Mouse (Mus musculus) thymus, adult 2 months (tissue): Measurements from ENCODE around the gene 0610010F05Rik. TPM values are rescaled to one million over a fixed set of nuclear protein-coding genes. Genes with fewer than 3 reads are reported as not detected.
A peak's percentile ranks its signal among the peaks of the same experiment; 100 is the strongest.
"Not testable (repeated sequence)": the region's sequence is repeated elsewhere in the genome, so short reads cannot be mapped to it uniquely, and the experiment has no call there.

Source experiments
- DNase-seq: peaks from one replicate; pipeline ENCODE4 v3.0.0; 2021
- H3K27ac ChIP-seq: fragments of 200-500 bp; 2 replicates; pipeline ENCODE4 v1.5.1; 2012; ENCODE audit warnings: low read length, control low read depth; ENCODE audit not compliant: control insufficient read depth, insufficient read depth
- H3K27me3 ChIP-seq: fragments of 200-500 bp; 2 replicates; pipeline ENCODE4 v1.6.1; 2012; ENCODE audit warnings: mild to moderate bottlenecking, low read length, moderate library complexity, mixed read lengths; ENCODE audit not compliant: control insufficient read depth, insufficient read depth
- H3K36me3 ChIP-seq: fragments of 200-500 bp; 2 replicates; pipeline ENCODE4 v1.6.1; 2012; ENCODE audit warnings: mild to moderate bottlenecking, low read length, moderate library complexity; ENCODE audit not compliant: control insufficient read depth, insufficient read depth
- H3K4me1 ChIP-seq: fragments of 200-500 bp; replicated peaks from 2 replicates; pipeline ENCODE4 v1.6.1; 2012; ENCODE audit warnings: low read length; ENCODE audit not compliant: control insufficient read depth, insufficient read depth
- H3K4me3 ChIP-seq: fragments of 200-500 bp; 2 replicates; pipeline ENCODE4 v1.5.1; 2012; ENCODE audit warnings: mild to moderate bottlenecking, low read length, control low read depth, moderate library complexity; ENCODE audit not compliant: control insufficient read depth, insufficient read depth
- CTCF ChIP-seq: fragments of 200-500 bp; IDR thresholded peaks from 2 replicates; pipeline ENCODE4 v1.5.1; 2012; ENCODE audit warnings: mild to moderate bottlenecking, control low read depth, low read length, moderate library complexity, borderline replicate concordance; ENCODE audit not compliant: control insufficient read depth, poor library complexity, insufficient read depth; ENCODE audit errors: extremely low read depth
- POLR2A ChIP-seq: fragments of 200-500 bp; IDR thresholded peaks from 2 replicates; pipeline ENCODE4 v1.6.1; 2012; ENCODE audit warnings: mild to moderate bottlenecking, low read length, control low read depth, moderate library complexity; ENCODE audit not compliant: control insufficient read depth, poor library complexity, insufficient read depth; ENCODE audit errors: extremely low read depth
- whole genome bisulfite sequencing: fragments of 180-500 bp; shearing (Covaris S2); methylation state at CpG from one replicate; pipeline ENCODE4 v1.1.7; 2018; 5-methylcytosine and 5-hydroxymethylcytosine counted together
- polyA plus RNA-seq: library from polyadenylated mRNA; depleted of rRNA; stranded (reverse); fragments of >200 nt; gene quantifications from 2 replicates; pipeline ENCODE4 v1.2.3, GENCODE M21; 2012

Gene 0610010F05Rik
- polyA plus RNA-seq, 1 experiment = 2.3 TPM

DNA sequence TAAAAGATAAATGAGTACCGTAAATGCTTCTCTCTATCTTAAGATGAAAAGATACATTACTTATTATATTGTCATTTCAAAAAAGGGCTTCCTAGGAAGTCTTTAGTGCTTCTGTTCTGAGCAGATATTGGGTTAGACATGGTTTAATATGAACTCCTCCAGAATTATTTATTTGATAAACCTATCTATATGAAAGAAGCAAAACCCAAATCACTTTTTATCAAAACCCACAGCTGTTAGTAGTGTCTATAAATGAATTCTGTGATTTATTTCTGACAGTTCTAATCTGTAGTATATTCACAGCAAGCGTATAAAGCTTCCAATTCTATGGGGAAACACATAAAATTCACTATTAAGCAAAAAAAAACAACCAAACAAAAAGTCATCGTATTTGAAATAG is 14.4 kb upstream of the 0610010F05Rik start:
- Histone ChIP-seq H3K27me3 (no peaks in the 10 kb centered on the region), H3K4me1 (no peaks in the 10 kb centered on the region), H3K36me3 (peaks cover 7% of the 10 kb centered on the region; the same call in 1 of the 2 replicates), H3K27ac (no peak overlapping the region), H3K4me3 (no peak overlapping the region)
- WGBS = 98% methylated on average over 3 of the region's 3 CpGs
- DNase-seq = no peak
- TF ChIP-seq POLR2A (no peak), CTCF (no peak)

DNA sequence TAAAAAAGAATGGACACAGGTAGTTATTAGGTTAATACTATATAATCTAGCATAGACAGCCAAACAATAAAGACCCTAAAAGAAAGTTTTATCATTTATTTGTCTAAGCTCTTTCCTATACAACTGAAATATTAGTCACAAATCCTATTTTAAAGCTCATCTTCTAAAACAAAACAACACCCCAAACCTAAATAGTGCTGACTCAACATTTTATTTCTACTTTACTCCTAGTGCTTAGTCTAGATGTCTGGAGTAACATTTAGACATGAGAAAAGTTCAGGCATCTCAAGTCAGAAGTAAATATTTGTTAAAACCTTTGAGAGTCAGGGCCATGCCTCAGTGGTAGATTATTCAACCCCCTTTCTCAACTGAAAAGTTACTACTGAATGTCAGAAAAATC is 14.0 kb upstream of the 0610010F05Rik start:
- no peak overlapping the region for H3K27ac ChIP-seq
- TF ChIP-seq POLR2A (no peak), CTCF (no peak)
- no peaks in the 10 kb centered on the region for H3K4me1 ChIP-seq
- no peak overlapping the region for H3K4me3 ChIP-seq
- H3K27me3 ChIP-seq = no peaks in the 10 kb centered on the region
- DNase-seq = no peak
- H3K36me3 ChIP-seq = peaks cover 7% of the 10 kb centered on the region; the same call in 1 of the 2 replicates

DNA sequence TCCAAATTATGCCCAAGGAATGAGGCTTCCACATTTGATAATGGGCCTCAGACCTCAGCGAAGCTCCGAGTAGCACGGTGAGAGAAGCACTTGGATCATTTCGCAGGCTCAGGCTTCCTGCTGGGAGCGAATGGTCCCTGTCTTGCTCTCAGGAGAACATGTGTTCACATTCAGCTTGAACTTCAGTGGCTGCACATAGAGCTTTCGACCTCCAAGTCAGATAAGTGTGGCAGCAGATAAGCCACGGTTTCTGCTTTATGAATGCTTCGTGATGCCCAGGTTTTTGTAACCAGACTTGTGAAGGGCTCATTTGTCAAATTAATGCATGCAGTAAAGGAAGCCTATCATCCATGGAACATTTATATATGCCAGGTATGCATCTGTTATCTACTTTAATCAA is 1.1 kb upstream of the 0610010F05Rik start:
- TF ChIP-seq POLR2A (no peak), CTCF (no peak)
- Histone ChIP-seq H3K27me3 (no peaks in the 10 kb centered on the region), H3K4me3 (no peak overlapping the region), H3K27ac (no peak overlapping the region), H3K4me1 (peaks cover 4% of the 10 kb centered on the region), H3K36me3 (no peaks in the 10 kb centered on the region)
- no peak for DNase-seq
- WGBS = 94% methylated on average over 8 of the region's 8 CpGs

DNA sequence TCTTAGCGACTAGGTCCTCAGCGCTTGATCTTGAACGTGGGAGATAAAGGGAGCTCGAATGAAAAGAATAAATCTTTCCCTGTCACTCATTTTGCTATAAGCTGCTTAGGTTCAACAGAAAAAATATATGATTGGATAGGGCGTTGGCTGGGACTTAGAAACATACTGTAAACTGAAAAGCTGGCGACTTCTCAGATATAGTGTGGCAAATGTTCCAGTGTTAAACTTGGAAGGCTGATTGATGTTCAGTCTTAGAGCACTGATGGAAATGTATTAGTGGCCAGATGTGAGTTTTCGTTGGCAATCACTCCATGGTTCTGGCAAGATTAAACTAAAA is 408 bp upstream of the 0610010F05Rik start:
- no peak overlapping the region for H3K27ac ChIP-seq
- H3K36me3 ChIP-seq = no peaks in the 10 kb centered on the region
- peaks cover 4% of the 10 kb centered on the region for H3K4me1 ChIP-seq
- no peak for TF ChIP-seq POLR2A
- TF ChIP-seq CTCF = no peak
- no peak for DNase-seq
- peak overlapping the region; percentile 31 for H3K4me3 ChIP-seq
- 14% methylated on average over 7 of the region's 7 CpGs for WGBS
- H3K27me3 ChIP-seq = no peaks in the 10 kb centered on the region

DNA sequence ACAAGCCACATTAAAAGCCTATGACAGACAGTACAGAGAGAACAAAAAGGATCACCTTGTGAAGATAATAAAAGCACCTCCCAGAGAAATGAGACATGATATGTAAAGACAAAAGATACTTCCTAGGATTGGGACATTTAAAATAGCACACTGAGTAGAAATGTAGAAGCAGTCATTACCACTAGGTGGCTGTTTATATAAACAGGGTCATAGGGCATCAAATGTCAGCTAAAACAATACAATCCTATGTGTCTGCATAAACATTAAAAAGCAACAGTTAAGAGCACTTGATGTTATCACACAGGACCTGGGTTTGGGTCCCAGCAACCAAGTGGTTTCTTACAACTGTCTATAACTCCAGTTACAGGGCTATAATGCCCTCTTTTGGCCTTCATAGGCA is 2.8 kb downstream of the 0610010F05Rik start:
- no peak overlapping the region for H3K4me3 ChIP-seq
- TF ChIP-seq CTCF = no peak
- no peak for TF ChIP-seq POLR2A
- H3K36me3 ChIP-seq = no peaks in the 10 kb centered on the region
- H3K4me1 ChIP-seq = peaks cover 4% of the 10 kb centered on the region
- no peak overlapping the region for H3K27ac ChIP-seq
- H3K27me3 ChIP-seq = no peaks in the 10 kb centered on the region
- DNase-seq = no peak

DNA sequence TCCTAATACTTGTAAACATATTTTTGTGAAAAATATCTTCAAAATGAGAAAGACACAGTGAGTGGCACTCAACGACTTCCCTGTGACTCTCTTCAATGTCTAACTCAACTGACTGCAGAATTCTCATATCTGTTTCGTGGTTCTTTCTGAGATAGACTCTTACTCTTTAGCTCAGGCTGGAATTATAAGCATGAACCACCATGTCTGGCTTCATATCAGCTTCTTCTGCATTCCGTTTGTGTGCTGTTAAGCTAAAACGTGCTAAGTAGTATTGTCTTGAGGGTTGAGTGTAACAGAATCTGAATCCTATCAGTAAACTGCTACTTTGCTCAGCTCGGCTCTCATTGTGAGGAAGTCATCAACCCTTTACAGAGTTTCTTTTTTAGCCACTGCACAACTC is 14.4 kb downstream of the 0610010F05Rik start:
- TF ChIP-seq CTCF (no peak), POLR2A (no peak)
- 94% methylated on average over 5 of the region's 5 CpGs for WGBS

DNA sequence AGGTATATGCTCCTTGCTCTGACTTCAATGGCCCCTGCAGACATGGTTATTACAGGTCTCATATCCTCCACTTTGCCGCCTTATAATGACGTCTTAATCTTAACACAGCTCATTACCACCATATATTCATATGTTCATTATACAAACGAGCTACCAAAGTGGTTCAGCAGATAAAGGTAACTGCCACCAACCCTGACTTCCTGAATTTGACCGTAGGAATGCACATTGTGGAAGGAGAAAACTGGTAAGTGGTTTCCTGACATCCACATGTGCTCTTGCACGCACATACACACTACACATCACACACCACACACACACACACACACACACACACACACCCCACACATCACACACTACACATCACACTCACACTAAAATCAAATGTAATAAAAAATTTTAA is 18.9 kb downstream of the 0610010F05Rik start:
- no peaks in the 10 kb centered on the region for H3K36me3 ChIP-seq
- no peak overlapping the region for H3K4me3 ChIP-seq
- H3K27me3 ChIP-seq = no peaks in the 10 kb centered on the region
- no peak for DNase-seq
- no peak overlapping the region for H3K27ac ChIP-seq
- TF ChIP-seq POLR2A (no peak), CTCF (no peak)
- H3K4me1 ChIP-seq = no peaks in the 10 kb centered on the region
- WGBS = 42% methylated on average over 5 of the region's 5 CpGs

More for the DNA sequence above, 14.4 kb downstream of the 0610010F05Rik start:
- H3K36me3 ChIP-seq = no peaks in the 10 kb centered on the region
- no peaks in the 10 kb centered on the region for H3K4me1 ChIP-seq
- H3K27me3 ChIP-seq = no peaks in the 10 kb centered on the region
- H3K27ac ChIP-seq = no peak overlapping the region
- DNase-seq = no peak
- H3K4me3 ChIP-seq = no peak overlapping the region

DNA sequence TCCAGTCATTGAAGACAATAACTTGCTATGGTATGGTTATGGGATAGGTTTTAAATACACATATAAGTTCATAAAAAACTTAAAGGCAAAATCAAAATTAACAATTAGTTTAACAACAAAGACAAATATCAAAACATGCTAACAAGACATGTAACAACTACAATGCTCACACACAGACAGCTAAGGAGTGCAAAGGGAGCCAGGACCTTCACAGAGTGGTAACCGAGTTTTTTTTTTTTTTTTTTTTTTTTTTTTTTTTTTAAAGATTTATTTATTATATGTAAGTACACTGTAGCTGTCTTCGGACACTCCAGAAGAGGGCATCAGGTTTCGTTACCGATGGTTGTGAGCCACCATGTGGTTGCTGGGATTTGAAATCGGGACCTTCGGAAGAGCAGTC is 26.1 kb downstream of the 0610010F05Rik start:
- 95% methylated on average over 6 of the region's 6 CpGs for WGBS
- H3K36me3 ChIP-seq, H3K4me3 ChIP-seq, DNase-seq, H3K4me1 ChIP-seq, H3K27ac ChIP-seq, H3K27me3 ChIP-seq: not testable (repeated sequence)
